Mouse (Mus musculus) heart, adult 2 months (tissue): ENCODE results near the gene Elovl6. TPM values are rescaled to one million over a fixed set of nuclear protein-coding genes. Genes with fewer than 3 reads are reported as not detected.

Experiments used
- DNase-seq, 2 experiments: peaks; one replicate each; pipeline ENCODE4 v3.0.0; 2021
- H3K27ac ChIP-seq: fragments of 200-600 bp; 2 replicates; pipeline ENCODE4 v1.8.1; 2022
- H3K27me3 ChIP-seq: fragments of 200-500 bp; 2 replicates; pipeline ENCODE4 v1.6.1; 2012; ENCODE audit warnings: mild to moderate bottlenecking, low read length, inconsistent platforms, mixed read lengths; ENCODE audit not compliant: control insufficient read depth, insufficient read depth
- H3K36me3 ChIP-seq: fragments of 200-500 bp; 2 replicates; pipeline ENCODE4 v1.6.1; 2012; ENCODE audit warnings: low read length, inconsistent platforms; ENCODE audit not compliant: control insufficient read depth, insufficient read depth
- H3K4me1 ChIP-seq: fragments of 200-500 bp; 2 replicates; pipeline ENCODE4 v1.6.1; 2011; ENCODE audit warnings: low read length; ENCODE audit not compliant: control insufficient read depth, insufficient read depth
- H3K4me3 ChIP-seq: fragments of 200-600 bp; 2 replicates; pipeline ENCODE4 v1.8.1; 2022
- H3K79me2 ChIP-seq: fragments of 200-500 bp; replicated peaks from 2 replicates; pipeline ENCODE4 v1.6.1; 2012; ENCODE audit warnings: mild to moderate bottlenecking, inconsistent platforms, low read length, moderate library complexity, mixed read lengths; ENCODE audit not compliant: control insufficient read depth, insufficient read depth
- H3K9ac ChIP-seq: fragments of 200-500 bp; 2 replicates; pipeline ENCODE4 v1.6.1; 2012; ENCODE audit warnings: low read depth, mild to moderate bottlenecking, control low read depth, inconsistent platforms, low read length, mixed read lengths
- CTCF ChIP-seq: fragments of 200-600 bp; IDR thresholded peaks from 2 replicates; pipeline ENCODE4 v1.8.1; 2022; ENCODE audit warnings: antibody characterized with exemption, mild to moderate bottlenecking, moderate library complexity
- EP300 ChIP-seq: fragments of 200-500 bp; IDR thresholded peaks from 2 replicates; pipeline ENCODE4 v1.6.1; 2011; ENCODE audit warnings: low read depth, low read length, control low read depth; ENCODE audit not compliant: insufficient read depth
- POLR2A ChIP-seq: fragments of 200-500 bp; IDR thresholded peaks from 2 replicates; pipeline ENCODE4 v1.6.1; 2011; ENCODE audit warnings: mild to moderate bottlenecking, low read depth, low read length, control low read depth; ENCODE audit not compliant: insufficient read depth
- WGBS: fragments of 180-500 bp; shearing (Covaris S2); methylation state at CpG from one replicate; pipeline ENCODE4 v1.1.7; 2018; 5-methylcytosine and 5-hydroxymethylcytosine counted together
- intact Hi-C: fragments of 180-260 bp; cut with DNase I; formaldehyde crosslinking; loops from one replicate; pipeline ENCODE4 v1.15.1; 2025
- polyA plus RNA-seq: library from polyadenylated mRNA; depleted of rRNA; stranded (reverse); fragments of >200 nt; gene quantifications from 2 replicates; pipeline ENCODE4 v1.2.3, GENCODE M21; 2012
- total RNA-seq, 2 experiments: library from RNA; stranded (reverse); gene quantifications; 2 replicates each; pipeline ENCODE4 v1.2.3; 2021

Gene Elovl6
- total and polyA plus RNA-seq, 3 experiments: 1.3 to 19.8 (median 1.7) TPM

- H3K27me3 ChIP-seq: no peaks in the 10 kb centered on the region
- no peaks in the 10 kb centered on the region for H3K79me2 ChIP-seq
- H3K4me1 ChIP-seq: no peaks in the 10 kb centered on the region
- no peak for TF ChIP-seq CTCF
- no peak for TF ChIP-seq POLR2A
- no peak overlapping the region for H3K4me3 ChIP-seq
- 89% methylated on average over 6 of the region's 6 CpGs for WGBS
- DNase-seq: no peak
- no peaks in the 10 kb centered on the region for H3K36me3 ChIP-seq
- H3K9ac ChIP-seq: no peak overlapping the region
- H3K27ac ChIP-seq: no peak overlapping the region
- intact Hi-C loops: no loop called here
These were observed 63.9 kb downstream of the Elovl6 start for GRCm38 (mm10) chr3:129596098-129596497.

- Histone ChIP-seq H3K27me3 (no peaks in the 10 kb centered on the region), H3K79me2 (no peaks in the 10 kb centered on the region), H3K4me1 (no peaks in the 10 kb centered on the region), H3K36me3 (no peaks in the 10 kb centered on the region), H3K9ac (no peak overlapping the region), H3K27ac (no peak overlapping the region), H3K4me3 (no peak overlapping the region)
- intact Hi-C loops: no loop called here
- no peak for TF ChIP-seq CTCF
- TF ChIP-seq POLR2A: no peak
- TF ChIP-seq EP300: no peak
- no peak for DNase-seq
- WGBS: 76% methylated on average over 9 of the region's 9 CpGs
These were observed 70.1 kb downstream of the Elovl6 start for GRCm38 (mm10) chr3:129602289-129602688.

GRCm38 (mm10) chr3:129605487-129605886, 73.3 kb downstream of the Elovl6 start:
- no peak overlapping the region for H3K27ac ChIP-seq
- H3K4me1 ChIP-seq: no peaks in the 10 kb centered on the region
- TF ChIP-seq CTCF (no peak), POLR2A (no peak), EP300 (no peak)
- H3K27me3 ChIP-seq: peaks cover 2% of the 10 kb centered on the region; the same call in 1 of the 2 replicates
- no peak overlapping the region for H3K9ac ChIP-seq
- no peak overlapping the region for H3K4me3 ChIP-seq
- WGBS: 85% methylated on average over 7 of the region's 7 CpGs
- DNase-seq: no peak
- no peaks in the 10 kb centered on the region for H3K36me3 ChIP-seq
- H3K79me2 ChIP-seq: no peaks in the 10 kb centered on the region
- intact Hi-C loops: no loop called here

- Histone ChIP-seq H3K27ac (no peak overlapping the region), H3K79me2 (no peaks in the 10 kb centered on the region), H3K4me3 (no peak overlapping the region), H3K9ac (no peak overlapping the region), H3K27me3 (peaks cover 2% of the 10 kb centered on the region; the same call in 1 of the 2 replicates), H3K4me1 (no peaks in the 10 kb centered on the region), H3K36me3 (no peaks in the 10 kb centered on the region)
- intact Hi-C loops: no loop called here
- DNase-seq: no peak
- WGBS: 83% methylated on average over 6 of the region's 6 CpGs
- no peak for TF ChIP-seq POLR2A
- TF ChIP-seq CTCF: no peak
- TF ChIP-seq EP300: no peak
These were observed 73.8 kb downstream of the Elovl6 start for GRCm38 (mm10) chr3:129605934-129606333.

- Histone ChIP-seq H3K9ac (no peak overlapping the region), H3K4me3 (no peak overlapping the region), H3K27me3 (peaks cover 2% of the 10 kb centered on the region; the same call in 1 of the 2 replicates), H3K4me1 (peaks cover 2% of the 10 kb centered on the region), H3K27ac (no peak overlapping the region), H3K36me3 (no peaks in the 10 kb centered on the region), H3K79me2 (no peaks in the 10 kb centered on the region)
- TF ChIP-seq CTCF (no peak), EP300 (no peak), POLR2A (no peak)
- intact Hi-C loops: no loop called here
- 61% methylated on average over 8 of the region's 8 CpGs for WGBS
- DNase-seq: no peak
These were observed 79.5 kb downstream of the Elovl6 start for GRCm38 (mm10) chr3:129611626-129612025.

DNA sequence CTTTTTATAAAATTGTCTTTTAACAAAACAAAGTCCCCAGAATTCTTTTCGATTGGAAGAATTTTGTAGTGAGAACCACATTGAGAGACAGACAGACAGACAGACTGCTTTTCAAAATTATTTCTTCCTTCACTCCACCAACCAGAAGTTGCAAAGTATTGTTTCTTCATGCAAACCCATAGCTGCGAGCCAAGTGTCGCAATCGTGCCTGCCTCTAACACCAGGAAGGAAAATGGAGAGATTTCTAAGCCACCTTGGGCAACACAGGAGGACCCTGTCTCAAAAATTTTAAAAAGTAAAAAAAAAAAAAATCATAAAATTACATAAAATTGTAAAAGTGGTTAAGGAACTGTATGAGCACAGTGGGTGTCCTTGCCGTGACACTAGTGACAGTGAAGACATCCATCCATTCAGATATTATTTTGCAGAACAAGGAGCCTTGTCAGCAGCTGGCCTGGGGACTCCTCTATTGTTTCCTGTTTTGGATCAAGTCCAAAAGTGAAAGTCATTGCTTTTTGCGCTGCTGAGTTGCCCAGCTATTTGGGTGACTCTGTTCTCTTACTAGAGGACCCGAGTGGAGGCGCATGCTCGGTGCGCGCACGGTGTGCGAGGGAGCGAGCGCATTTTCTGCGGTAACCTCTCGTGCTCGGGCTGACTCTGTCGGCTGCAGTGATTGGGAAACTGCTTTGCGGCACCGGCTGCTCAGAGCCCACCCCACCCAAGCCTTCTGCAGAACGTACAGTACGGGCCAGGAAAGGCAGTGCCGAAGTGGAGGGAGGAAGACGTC, 80.3 kb downstream of the Elovl6 start:
- H3K79me2 ChIP-seq: no peaks in the 10 kb centered on the region
- H3K4me3 ChIP-seq: no peak overlapping the region
- H3K27ac ChIP-seq: no peak overlapping the region
- peaks cover 2% of the 10 kb centered on the region; the same call in 1 of the 2 replicates for H3K27me3 ChIP-seq
- peak in 1 of 2 experiments; percentile 26 for DNase-seq
- 63% methylated on average over 25 of the region's 25 CpGs for WGBS
- H3K36me3 ChIP-seq: no peaks in the 10 kb centered on the region
- no peak for TF ChIP-seq POLR2A
- TF ChIP-seq CTCF: no peak
- no peak for TF ChIP-seq EP300
- H3K9ac ChIP-seq: no peak overlapping the region
- peaks cover 2% of the 10 kb centered on the region for H3K4me1 ChIP-seq
- intact Hi-C loops: no loop called here
